Mouse (Mus musculus) neural tube, embryonic 12.5 days (tissue): ENCODE data around the gene Efhd1. TPM values are rescaled to one million over a fixed set of nuclear protein-coding genes. Genes with fewer than 3 reads are reported as not detected.

ENCODE experiments used
- ATAC-seq: fragments of 200-750 bp; cut with Nextera tagmentation; 2 replicates; pipeline ENCODE4 v1.8.0; 2017; ENCODE audit warnings: low read depth, mild to moderate bottlenecking, moderate TSS enrichment, moderate library complexity; ENCODE audit not compliant: low FRiP score
- H3K27ac ChIP-seq: fragments of 300-500 bp; sonication (generic); 2 replicates; pipeline ENCODE4 v1.5.1; 2016
- H3K27me3 ChIP-seq: fragments of 300-500 bp; sonication (generic); replicated peaks from 2 replicates; pipeline ENCODE4 v1.6.1; 2016; ENCODE audit warnings: mild to moderate bottlenecking
- H3K36me3 ChIP-seq: fragments of 300-500 bp; sonication (generic); 2 replicates; pipeline ENCODE4 v1.6.1; 2016; ENCODE audit warnings: mild to moderate bottlenecking
- H3K4me1 ChIP-seq: fragments of 300-500 bp; sonication (generic); 2 replicates; pipeline ENCODE4 v1.6.1; 2016
- H3K4me2 ChIP-seq: fragments of 300-500 bp; sonication (generic); replicated peaks from 2 replicates; pipeline ENCODE4 v1.6.1; 2016; ENCODE audit warnings: mild to moderate bottlenecking
- H3K4me3 ChIP-seq: fragments of 300-500 bp; sonication (generic); 2 replicates; pipeline ENCODE4 v1.5.1; 2016
- H3K9ac ChIP-seq: fragments of 300-500 bp; sonication (generic); 2 replicates; pipeline ENCODE4 v1.6.1; 2016; ENCODE audit warnings: mild to moderate bottlenecking
- H3K9me3 ChIP-seq: fragments of 300-500 bp; sonication (generic); 2 replicates; pipeline ENCODE4 v1.6.1; 2016; ENCODE audit warnings: mild to moderate bottlenecking
- WGBS: fragments of 180-500 bp; shearing (Covaris S2); methylation state at CpG from one replicate; pipeline ENCODE4 v1.1.7; 2016; 5-methylcytosine and 5-hydroxymethylcytosine counted together
- polyA plus RNA-seq: library from polyadenylated mRNA; unstranded; fragments of >200 nt; fragmentation: Nextera tagmentation; extraction: Ambion mirVana; gene quantifications from 2 replicates; pipeline ENCODE4 v1.2.1, GENCODE M21; 2016

Efhd1 gene
- polyA plus RNA-seq, result 0.37 and 0.84 TPM in 2 replicates

DNA sequence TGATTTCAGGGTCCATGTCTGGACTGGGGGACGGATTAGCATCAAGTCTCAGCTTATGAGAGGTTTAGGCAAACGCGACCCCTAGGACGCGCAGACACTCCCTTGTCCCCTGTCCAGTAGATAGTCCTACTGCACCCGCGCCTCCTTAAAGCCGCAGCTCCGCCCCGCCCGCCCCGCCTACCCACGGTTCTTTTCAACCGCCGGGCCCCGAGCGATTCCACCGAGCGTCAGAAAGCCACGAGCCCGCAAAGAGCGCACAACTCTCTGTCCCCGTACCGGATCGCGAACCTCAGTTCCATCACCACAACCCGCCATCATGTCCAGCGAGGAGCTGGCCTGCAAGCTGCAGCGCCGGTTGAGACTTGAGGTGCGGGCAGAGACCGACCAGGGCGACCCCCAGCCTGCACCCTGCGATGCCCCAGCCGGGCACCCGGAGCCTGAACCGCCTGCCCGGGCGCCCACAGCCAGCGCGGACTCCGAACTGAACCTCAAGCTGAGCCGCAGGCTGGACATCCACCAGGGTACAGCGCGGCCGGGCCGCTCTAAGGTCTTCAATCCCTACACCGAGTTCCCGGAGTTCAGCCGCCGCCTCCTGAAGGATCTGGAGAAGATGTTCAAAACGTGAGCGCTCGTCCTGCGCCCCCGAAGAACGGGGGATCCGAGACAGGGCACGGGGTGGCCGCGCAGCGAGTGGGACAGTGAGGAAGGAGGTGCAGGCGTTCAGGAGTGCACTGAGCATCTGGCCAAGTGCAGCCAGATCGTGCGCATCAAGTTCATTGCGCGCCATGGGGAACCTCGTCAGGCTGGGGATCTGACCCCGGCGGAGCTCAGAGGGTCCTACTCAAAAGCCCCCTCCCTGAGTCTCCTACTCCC lies at the start of gene Efhd1:
Gene Efhd1, plus strand, starts transcription at position 230 of the 873 bp plus-strand sequence.
- peaks cover 75% of the 10 kb centered on the region for H3K27me3 ChIP-seq
- peak within 1 kb of the TSS; percentile 38 for H3K4me3 ChIP-seq
- no peaks in the 10 kb centered on the region for H3K36me3 ChIP-seq
- under 1% methylated on average over 70 of the region's 70 CpGs for WGBS
- H3K27ac ChIP-seq, result no peak within 1 kb of the TSS
- no peaks in the 10 kb centered on the region for H3K9me3 ChIP-seq
- H3K4me2 ChIP-seq, result peak within 1 kb of the TSS; percentile 83
- peak within 1 kb of the TSS; percentile 38 for H3K9ac ChIP-seq
- H3K4me1 ChIP-seq, result peaks cover 23% of the 10 kb centered on the region
- peak; percentile 35 for ATAC-seq

DNA sequence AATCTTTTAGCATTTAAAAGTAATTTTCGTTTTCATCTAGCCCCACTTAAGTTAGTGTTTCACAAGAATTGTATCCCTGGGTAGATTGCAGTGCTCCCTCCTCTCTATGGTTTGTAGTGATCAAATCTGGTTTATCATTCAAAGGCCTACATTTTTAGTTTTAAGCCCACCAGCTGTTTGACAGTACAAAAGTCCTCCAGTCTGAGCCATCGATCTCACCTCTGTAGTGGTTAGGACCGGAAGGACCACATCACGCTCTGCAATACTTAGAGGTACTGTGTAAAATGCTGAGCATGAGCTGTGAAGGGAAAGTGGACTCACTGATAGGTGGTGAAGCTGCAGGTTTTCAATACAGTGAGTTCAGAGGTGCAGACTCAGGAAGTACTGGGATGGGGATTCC lies 49.4 kb upstream of the Efhd1 start:
- ATAC-seq, result no peak
- peak overlapping the region; percentile 67 for H3K4me2 ChIP-seq
- peak overlapping the region; percentile 96 for H3K9ac ChIP-seq
- peak overlapping the region; percentile 89 for H3K4me3 ChIP-seq
- WGBS, result 41% methylated on average over 4 of the region's 4 CpGs
- H3K9me3 ChIP-seq, result no peaks in the 10 kb centered on the region
- no peak overlapping the region for H3K27ac ChIP-seq
- H3K36me3 ChIP-seq, result peaks cover 5% of the 10 kb centered on the region
- H3K27me3 ChIP-seq, result no peaks in the 10 kb centered on the region
- peaks cover 25% of the 10 kb centered on the region for H3K4me1 ChIP-seq

DNA sequence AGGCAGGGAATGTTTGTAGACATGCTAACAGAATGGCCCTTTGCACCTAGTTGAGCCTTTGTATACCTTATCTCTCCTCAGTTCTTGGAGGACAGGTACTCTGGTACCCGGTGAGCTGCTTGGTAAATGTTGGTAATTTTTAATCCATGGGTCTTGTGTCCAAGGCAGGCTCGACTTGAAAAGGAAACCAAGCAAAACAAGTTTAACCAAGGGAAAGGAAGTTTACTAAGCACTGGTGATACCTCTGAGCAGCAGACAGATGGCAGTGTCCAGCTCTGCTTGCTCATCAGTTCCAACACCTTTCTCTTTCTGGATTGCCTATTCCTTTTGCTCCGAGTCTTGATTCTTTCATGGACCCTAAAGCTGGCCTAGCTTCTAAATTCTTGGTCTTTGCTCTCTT lies 46.2 kb upstream of the Efhd1 start:
- Histone ChIP-seq H3K4me3 (no peak overlapping the region), H3K4me1 (peaks cover 23% of the 10 kb centered on the region), H3K9ac (no peak overlapping the region), H3K27ac (no peak overlapping the region), H3K4me2 (no peak overlapping the region), H3K36me3 (peaks cover 36% of the 10 kb centered on the region), H3K27me3 (no peaks in the 10 kb centered on the region), H3K9me3 (no peaks in the 10 kb centered on the region)
- WGBS, result 76% methylated on average over 3 of the region's 3 CpGs
- no peak for ATAC-seq

DNA sequence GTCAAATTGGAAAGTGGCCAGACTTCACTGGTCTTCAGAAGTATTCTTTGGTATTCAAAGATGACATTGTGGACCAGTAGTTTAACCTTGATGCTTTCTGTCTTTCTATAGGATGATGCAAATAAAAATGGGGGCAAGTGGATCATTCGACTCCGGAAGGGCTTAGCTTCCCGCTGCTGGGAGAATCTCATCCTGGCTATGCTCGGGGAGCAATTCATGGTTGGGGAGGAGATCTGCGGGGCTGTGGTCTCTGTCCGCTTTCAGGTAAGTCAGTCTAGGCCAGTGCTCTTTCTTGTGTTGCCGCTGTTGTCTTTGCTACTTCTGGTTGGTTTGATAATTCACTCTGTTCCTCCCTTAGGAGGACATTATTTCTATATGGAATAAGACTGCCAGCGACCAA lies 38.4 kb upstream of the Efhd1 start:
- H3K4me2 ChIP-seq, result no peak overlapping the region
- 98% methylated on average over 8 of the region's 8 CpGs for WGBS
- H3K4me1 ChIP-seq, result no peaks in the 10 kb centered on the region
- no peak overlapping the region for H3K9ac ChIP-seq
- H3K27ac ChIP-seq, result no peak overlapping the region
- H3K27me3 ChIP-seq, result no peaks in the 10 kb centered on the region
- H3K9me3 ChIP-seq, result no peaks in the 10 kb centered on the region
- no peak for ATAC-seq
- no peak overlapping the region for H3K4me3 ChIP-seq
- H3K36me3 ChIP-seq, result peaks cover 93% of the 10 kb centered on the region

DNA sequence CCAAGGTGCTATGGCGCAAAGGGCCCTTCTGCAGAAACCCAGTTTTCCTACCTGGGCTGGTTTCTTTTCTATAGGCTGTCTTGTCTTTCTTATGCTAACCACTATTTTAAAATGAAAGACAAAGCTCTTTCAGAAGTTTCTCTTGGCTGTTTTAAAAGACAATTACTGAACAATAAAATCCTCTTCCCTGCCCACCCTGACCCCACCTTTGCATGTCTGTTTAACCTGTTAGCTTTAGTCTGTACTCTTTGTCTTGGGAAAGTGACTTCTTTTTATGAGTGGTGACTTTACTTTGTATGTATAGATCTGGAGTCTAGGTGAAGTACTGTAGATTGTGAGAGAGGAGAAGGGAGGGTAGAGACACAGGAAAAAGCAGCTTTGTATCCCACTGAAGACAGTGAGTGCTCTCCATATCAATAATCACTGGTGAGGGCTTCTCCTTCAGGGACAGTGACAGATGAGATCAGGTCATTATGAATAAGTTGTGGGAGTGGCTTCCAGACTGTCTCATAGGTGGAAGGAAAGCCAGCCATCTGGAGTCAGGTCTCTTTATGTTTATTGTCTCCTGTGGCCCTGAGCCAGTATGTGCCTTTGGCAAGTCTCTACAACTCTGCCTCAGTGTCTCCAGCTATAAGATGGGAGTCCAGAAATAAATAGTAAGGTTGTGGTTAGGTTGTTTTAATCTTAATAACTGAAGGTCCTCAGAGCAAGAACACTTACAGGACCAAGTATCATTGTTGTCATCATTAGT lies 37.6 kb upstream of the Efhd1 start:
- Histone ChIP-seq H3K27me3 (no peaks in the 10 kb centered on the region), H3K9me3 (no peaks in the 10 kb centered on the region), H3K4me3 (no peak overlapping the region), H3K27ac (no peak overlapping the region), H3K4me1 (no peaks in the 10 kb centered on the region), H3K9ac (no peak overlapping the region), H3K36me3 (peaks cover 91% of the 10 kb centered on the region), H3K4me2 (no peak overlapping the region)
- no peak for ATAC-seq
- WGBS, result 95% methylated on average over 1 of the region's 1 CpGs

DNA sequence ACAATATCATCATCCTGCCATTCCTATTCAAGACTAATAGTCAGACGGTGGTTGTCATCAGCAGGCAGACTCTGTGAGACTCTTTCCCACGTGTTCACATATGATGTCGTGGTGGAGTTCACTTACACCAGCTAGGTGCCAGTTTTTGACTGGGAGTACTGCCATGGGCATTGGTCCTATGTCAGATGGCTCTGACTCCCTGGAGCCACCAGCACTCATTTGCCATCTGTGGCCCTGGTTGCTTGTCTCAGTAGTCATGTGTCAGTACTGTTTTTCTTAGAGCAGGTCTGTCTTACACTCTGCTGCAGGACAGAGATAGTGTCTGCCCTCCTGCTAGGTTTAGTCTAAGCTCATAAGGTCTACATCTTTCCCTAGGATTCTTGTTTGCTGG lies 37.0 kb upstream of the Efhd1 start:
- Histone ChIP-seq H3K27me3 (no peaks in the 10 kb centered on the region), H3K4me1 (no peaks in the 10 kb centered on the region), H3K36me3 (peaks cover 91% of the 10 kb centered on the region), H3K9me3 (no peaks in the 10 kb centered on the region), H3K27ac (no peak overlapping the region), H3K4me2 (no peak overlapping the region), H3K9ac (no peak overlapping the region), H3K4me3 (no peak overlapping the region)
- no peak for ATAC-seq
- 96% methylated on average over 3 of the region's 3 CpGs for WGBS

DNA sequence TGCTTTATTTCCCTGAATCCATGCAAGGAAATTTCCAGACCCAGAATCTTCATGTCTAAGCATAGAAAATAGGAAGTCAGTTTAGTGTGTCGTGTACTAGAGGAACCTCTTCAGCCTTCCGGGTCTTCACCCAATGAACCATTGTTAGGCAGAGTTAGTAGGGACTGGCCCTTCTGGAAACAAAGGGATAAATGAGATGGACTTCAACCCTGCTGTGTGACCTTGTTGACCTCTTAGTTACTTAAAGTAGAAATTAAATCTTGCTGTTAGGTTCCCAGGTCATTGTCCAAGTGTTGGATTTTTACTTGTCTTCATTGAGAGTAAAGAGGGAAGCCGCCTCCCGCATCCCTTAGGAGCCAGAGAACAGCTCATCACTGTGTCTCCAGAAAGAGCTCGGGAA lies 33.6 kb upstream of the Efhd1 start:
- no peak overlapping the region for H3K9ac ChIP-seq
- peaks cover 89% of the 10 kb centered on the region for H3K36me3 ChIP-seq
- H3K27me3 ChIP-seq, result no peaks in the 10 kb centered on the region
- H3K9me3 ChIP-seq, result no peaks in the 10 kb centered on the region
- no peak for ATAC-seq
- no peak overlapping the region for H3K27ac ChIP-seq
- H3K4me3 ChIP-seq, result no peak overlapping the region
- H3K4me2 ChIP-seq, result no peak overlapping the region
- WGBS, result 72% methylated on average over 5 of the region's 5 CpGs
- no peaks in the 10 kb centered on the region for H3K4me1 ChIP-seq

DNA sequence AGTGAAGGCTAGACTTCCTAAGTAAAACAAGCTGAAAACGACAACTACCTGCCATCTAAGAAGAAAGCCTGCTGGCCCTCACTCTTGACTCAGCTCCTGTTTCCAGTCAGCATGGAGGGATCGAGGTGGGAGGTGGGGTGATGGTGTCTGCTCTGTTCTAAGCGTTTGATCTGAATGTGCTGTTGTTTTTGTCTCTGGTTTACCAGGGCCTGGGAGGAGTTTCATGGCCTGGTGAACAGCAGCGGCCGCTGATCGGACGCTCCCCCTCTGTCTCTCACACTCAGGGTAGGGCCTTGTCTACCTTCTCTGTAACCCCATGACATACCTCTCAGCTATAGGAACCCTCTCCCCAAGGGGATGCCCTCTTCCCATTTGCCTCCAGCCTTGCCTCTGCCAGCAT lies 32.0 kb upstream of the Efhd1 start:
- no peaks in the 10 kb centered on the region for H3K9me3 ChIP-seq
- no peak overlapping the region for H3K4me2 ChIP-seq
- H3K27ac ChIP-seq, result no peak overlapping the region
- H3K27me3 ChIP-seq, result no peaks in the 10 kb centered on the region
- H3K4me1 ChIP-seq, result no peaks in the 10 kb centered on the region
- WGBS, result 87% methylated on average over 7 of the region's 7 CpGs
- ATAC-seq, result no peak
- no peak overlapping the region for H3K4me3 ChIP-seq
- peaks cover 89% of the 10 kb centered on the region for H3K36me3 ChIP-seq
- no peak overlapping the region for H3K9ac ChIP-seq

DNA sequence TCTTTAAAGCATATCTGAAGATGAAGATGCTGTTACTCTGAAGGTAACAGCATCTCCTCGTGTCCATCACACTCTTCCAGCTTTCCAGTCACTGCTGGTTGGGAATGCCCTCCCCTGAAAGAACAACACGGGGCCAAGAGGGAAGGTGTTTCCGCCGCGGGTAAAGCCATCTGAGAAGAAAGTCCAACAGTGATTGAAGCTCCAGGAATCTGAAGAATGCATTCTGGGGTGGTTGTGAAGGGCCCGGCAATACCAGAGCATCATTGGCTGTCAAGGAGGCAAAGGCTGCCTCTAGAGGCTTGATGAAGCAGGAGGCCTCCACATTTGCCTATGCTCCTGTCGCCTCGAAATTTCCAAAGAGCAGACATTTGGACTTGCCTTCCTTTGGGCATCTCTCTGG lies 25.1 kb upstream of the Efhd1 start:
- H3K27me3 ChIP-seq, result no peaks in the 10 kb centered on the region
- no peak overlapping the region for H3K9ac ChIP-seq
- no peak overlapping the region for H3K4me2 ChIP-seq
- no peaks in the 10 kb centered on the region for H3K4me1 ChIP-seq
- no peak overlapping the region for H3K4me3 ChIP-seq
- H3K27ac ChIP-seq, result no peak overlapping the region
- 78% methylated on average over 8 of the region's 8 CpGs for WGBS
- ATAC-seq, result no peak
- H3K9me3 ChIP-seq, result no peaks in the 10 kb centered on the region
- H3K36me3 ChIP-seq, result peaks cover 53% of the 10 kb centered on the region

DNA sequence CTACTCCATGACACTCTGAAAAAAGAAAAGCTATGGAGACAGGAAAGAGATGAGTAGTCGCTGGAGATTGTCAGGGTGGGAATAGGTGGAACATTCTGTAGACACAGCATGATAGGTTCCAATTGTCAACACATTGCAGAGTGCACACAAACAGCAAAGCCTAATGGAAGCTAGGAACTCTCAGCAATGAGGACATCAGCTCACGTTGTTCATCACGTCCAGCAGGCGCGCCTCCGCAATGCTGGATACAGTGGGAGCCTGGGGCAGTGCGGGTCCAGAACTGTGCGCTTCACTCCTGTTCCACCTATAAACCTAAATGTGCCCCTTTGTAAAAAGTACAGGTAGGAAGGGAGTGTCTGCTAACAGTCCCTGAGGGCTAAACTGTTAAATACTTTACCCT lies 21.1 kb upstream of the Efhd1 start:
- Histone ChIP-seq H3K4me2 (no peak overlapping the region), H3K36me3 (peaks cover 16% of the 10 kb centered on the region), H3K27ac (no peak overlapping the region), H3K9ac (no peak overlapping the region), H3K27me3 (no peaks in the 10 kb centered on the region), H3K9me3 (no peaks in the 10 kb centered on the region), H3K4me1 (no peaks in the 10 kb centered on the region), H3K4me3 (no peak overlapping the region)
- 92% methylated on average over 8 of the region's 8 CpGs for WGBS
- ATAC-seq, result no peak

DNA sequence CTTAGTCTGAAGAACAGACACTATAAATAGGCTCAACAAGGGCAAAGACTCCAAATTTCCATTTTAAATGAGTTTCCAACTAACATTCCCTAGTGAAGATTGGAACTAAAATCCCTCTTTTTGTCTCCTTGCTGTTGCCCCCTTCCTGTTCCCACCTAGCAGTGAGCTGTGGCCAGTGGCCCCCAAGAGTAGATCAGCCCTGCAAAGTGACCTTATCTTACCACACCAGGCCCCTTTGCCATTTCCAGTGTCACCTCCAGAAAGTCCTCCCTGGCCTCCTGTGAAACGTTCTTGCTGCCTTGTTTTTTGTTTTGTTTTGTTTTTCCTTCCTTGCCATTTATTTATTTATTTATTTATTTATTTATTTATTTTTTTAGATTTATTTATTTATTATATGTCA lies 18.7 kb upstream of the Efhd1 start:
- Histone ChIP-seq H3K27ac (no peak overlapping the region), H3K4me3 (no peak overlapping the region), H3K9ac (no peak overlapping the region), H3K36me3 (no peaks in the 10 kb centered on the region), H3K4me1 (no peaks in the 10 kb centered on the region), H3K9me3 (no peaks in the 10 kb centered on the region), H3K4me2 (no peak overlapping the region), H3K27me3 (no peaks in the 10 kb centered on the region)
- ATAC-seq, result no peak
- 68% methylated on average over 1 of the region's 1 CpGs for WGBS

DNA sequence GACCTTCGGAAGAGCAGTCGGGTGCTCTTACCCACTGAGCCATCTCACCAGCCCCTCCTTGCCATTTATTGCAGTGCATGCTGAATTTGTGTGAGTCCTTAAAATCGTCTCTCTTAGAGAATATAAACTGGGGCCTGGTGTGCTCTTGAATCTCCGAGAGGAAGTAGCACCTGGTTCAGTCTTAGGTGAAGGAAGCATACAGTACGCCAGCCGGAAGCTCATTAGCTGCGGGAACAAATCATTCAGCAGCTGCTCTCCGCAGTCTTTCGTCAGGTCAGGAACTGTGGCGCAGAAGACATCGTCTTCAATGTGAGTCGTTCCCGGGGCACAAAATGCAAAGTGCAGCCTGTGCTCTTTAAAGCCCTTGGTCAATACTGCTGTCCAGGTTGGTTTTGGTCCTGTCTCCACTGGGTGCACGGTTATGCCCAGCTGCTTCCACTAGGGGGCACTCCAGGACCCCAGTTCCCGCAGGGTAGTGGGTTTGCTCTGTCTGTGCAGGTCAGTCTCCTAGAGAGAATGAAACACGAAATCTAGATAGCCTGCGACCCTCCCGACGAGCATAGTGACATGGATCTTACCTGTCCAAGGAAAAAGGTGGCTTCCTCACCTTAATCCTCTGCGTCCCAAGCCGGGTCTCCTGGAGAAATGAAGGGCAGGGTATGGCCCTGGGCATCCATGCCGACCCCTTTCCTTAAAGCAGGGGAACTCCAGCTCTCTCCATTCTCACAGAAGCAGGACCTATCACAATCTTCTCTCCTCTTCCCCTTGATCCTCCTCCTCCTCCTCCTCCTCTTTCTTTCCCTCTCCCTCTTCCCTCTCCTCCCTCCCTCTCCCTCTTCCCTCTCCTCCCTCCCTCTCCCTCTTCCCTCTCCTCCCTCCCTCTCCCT lies 18.0 kb upstream of the Efhd1 start:
- H3K4me2 ChIP-seq, result peak overlapping the region; percentile 29
- H3K4me1 ChIP-seq, result no peaks in the 10 kb centered on the region
- no peaks in the 10 kb centered on the region for H3K9me3 ChIP-seq
- peak; percentile 72 for ATAC-seq
- H3K9ac ChIP-seq, result no peak overlapping the region
- H3K4me3 ChIP-seq, result no peak overlapping the region
- WGBS, result 27% methylated on average over 22 of the region's 22 CpGs
- no peaks in the 10 kb centered on the region for H3K27me3 ChIP-seq
- no peaks in the 10 kb centered on the region for H3K36me3 ChIP-seq
- H3K27ac ChIP-seq, result no peak overlapping the region
